Mouse (Mus musculus): ENCODE data around the gene Ier2. TPM values are rescaled to one million over a fixed set of nuclear protein-coding genes. Genes with fewer than 3 reads are reported as not detected.

Gene Ier2
- total RNA-seq, 2 experiments from 2014 or later: 15.5 to 19.9 TPM

Other genes with a start within 250 kb of the Ier2 start
- 100 to 1,000 TPM in 1 of 2 experiments, 10 to 100 TPM in 1; 99.1 to 101 TPM for gene Trmt1, start 23.5 kb upstream of the Ier2 start, total RNA-seq (2021)
- gene Nacc1, start 25.0 kb upstream of the Ier2 start, total RNA-seq (2021): 10 to 100 TPM; 93.7 to 99.0 TPM
- gene Lyl1, start 38.6 kb upstream of the Ier2 start, total RNA-seq (2021): 1 to 10 TPM; 2.6 TPM
- gene G430095P16Rik, start 60.2 kb upstream of the Ier2 start, total RNA-seq (2021): not detected
- gene Nfix, start 137.5 kb upstream of the Ier2 start, total RNA-seq (2021): 100 to 1,000 TPM; 291 to 300 TPM
- gene Dand5, start 160.0 kb upstream of the Ier2 start, total RNA-seq (2021): 10 to 100 TPM; 10.2 to 10.8 TPM
- 10 to 100 TPM; 26.6 to 28.5 TPM for gene Gadd45gip1, start 168.7 kb upstream of the Ier2 start, total RNA-seq (2021)
- gene Rad23a, start 177.8 kb upstream of the Ier2 start, total RNA-seq (2021): 10 to 100 TPM; 78.9 to 79.8 TPM
- 100 to 1,000 TPM; 456 to 475 TPM for gene Calr, start 184.1 kb upstream of the Ier2 start, total RNA-seq (2021)
- 10 to 100 TPM; 45.8 to 48.2 TPM for gene Farsa, start 194.1 kb upstream of the Ier2 start, total RNA-seq (2021)
- gene Syce2, start 209.3 kb upstream of the Ier2 start, total RNA-seq (2021): 1 to 10 TPM; 6.7 to 8.4 TPM
- 10 to 100 TPM; 34.8 to 39.1 TPM for gene Gcdh, start 231.1 kb upstream of the Ier2 start, total RNA-seq (2021)
- under 1 TPM in 1 of 2 experiments, not detected in 1; 0.28 TPM for gene Klf1, start 239.1 kb upstream of the Ier2 start, total RNA-seq (2021)
- gene Dnase2a, start 245.7 kb upstream of the Ier2 start, total RNA-seq (2021): 1 to 10 TPM; 3.2 to 3.7 TPM

Data from left cerebral cortex, adult 18-20 months (tissue).